Mouse (Mus musculus): ENCODE measurements at regions not wholly inside any gene's neighbourhood (a gene's known extent, or its start where the extent isn't known, plus 50 kb on each side); places are given as distances from the start of the nearest gene placed in this dataset.

GRCm38 (mm10) chr1:73830486-73831132, 293.6 kb downstream of the Tns1 start:
- Histone ChIP-seq H3K4me1 (ENCODE audit: insufficient read depth, low read depth, low read length) (no peaks in the 10 kb centered on the region), H3K27me3 (ENCODE audit: insufficient read depth, low read length) (no peaks in the 10 kb centered on the region), H3K9me3 (replicated peaks) (no peaks in the 10 kb centered on the region), H3K36me3 (replicated peaks) (no peaks in the 10 kb centered on the region), H3K4me3 (ENCODE audit: low read depth, low read length) (no peak overlapping the region)
- ATAC-seq (ENCODE audit: extremely low read depth, insufficient number of reproducible peaks, low FRiP score, poor library complexity, severe bottlenecking): no peak
- DNase-seq (ENCODE audit: low spot score): no peak
- TF ChIP-seq CTCF (IDR thresholded peaks at IDR 0.05; ENCODE audit: low read depth, low read length) (no peak), TAL1 (conservative IDR thresholded peaks at IDR 0.05; ENCODE audit: low read depth, low read length) (no peak), GATA1 (IDR thresholded peaks at IDR 0.05; ENCODE audit: borderline replicate concordance, low read length) (no peak), GATA2 (IDR thresholded peaks at IDR 0.05; ENCODE audit: borderline replicate concordance, low read depth, low read length) (no peak), POLR2AphosphoS5 (IDR thresholded peaks at IDR 0.05; ENCODE audit: insufficient replicate concordance, low read depth, low read length) (no peak)

GRCm38 (mm10) chr1:73828996-73829395, 295.3 kb downstream of the Tns1 start:
- H3K4me3 ChIP-seq (ENCODE audit: low read depth, low read length): no peak overlapping the region
- no peaks in the 10 kb centered on the region for H3K4me1 ChIP-seq (ENCODE audit: insufficient read depth, low read depth, low read length)
- H3K36me3 ChIP-seq (replicated peaks): no peaks in the 10 kb centered on the region
- no peaks in the 10 kb centered on the region for H3K27me3 ChIP-seq (ENCODE audit: insufficient read depth, low read length)
- no peaks in the 10 kb centered on the region for H3K9me3 ChIP-seq (replicated peaks)
- DNase-seq (ENCODE audit: low spot score) (no peak), ATAC-seq (ENCODE audit: extremely low read depth, insufficient number of reproducible peaks, low FRiP score, poor library complexity, severe bottlenecking) (no peak)
- TF ChIP-seq POLR2AphosphoS5 (IDR thresholded peaks at IDR 0.05; ENCODE audit: insufficient replicate concordance, low read depth, low read length): no peak

DNA sequence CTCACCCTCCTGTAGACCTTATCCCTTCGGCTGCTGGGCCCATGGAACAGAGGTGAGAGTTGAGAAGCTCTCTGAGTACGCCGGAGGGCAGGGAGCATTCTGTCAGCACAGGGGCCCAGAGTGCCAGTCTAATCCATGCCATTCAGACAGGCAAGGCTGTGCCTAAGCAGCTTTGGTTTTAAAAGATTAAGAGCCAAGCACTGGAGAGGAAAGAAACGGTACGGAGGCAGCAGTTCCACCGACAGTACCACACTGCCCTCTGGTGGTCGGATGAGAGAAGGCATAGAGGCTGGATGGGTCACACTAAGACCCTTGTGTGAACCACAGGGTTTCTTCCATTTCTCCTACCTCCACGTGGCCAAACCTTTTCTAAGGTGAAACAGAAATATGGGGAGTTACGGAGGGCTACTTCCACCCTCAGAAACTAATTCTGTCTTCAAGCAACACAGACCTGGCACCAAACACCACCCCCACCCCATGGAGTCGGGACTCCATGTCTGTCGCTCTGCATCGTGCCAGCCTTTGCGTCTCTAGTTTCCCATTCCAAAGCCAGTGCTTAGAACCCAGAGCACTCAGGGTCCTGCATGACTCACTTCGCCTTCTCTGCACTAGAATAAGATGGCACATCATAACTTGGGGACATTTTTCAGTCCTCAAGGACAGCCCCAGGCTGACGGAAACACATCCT, 297.9 kb downstream of the Tns1 start:
- DNase-seq (ENCODE audit: low spot score) (peak; percentile 50), ATAC-seq (ENCODE audit: extremely low read depth, insufficient number of reproducible peaks, low FRiP score, poor library complexity, severe bottlenecking) (0 out of 2 replicates have a peak, but pooled peaks have one; percentile 34)
- Histone ChIP-seq H3K36me3 (replicated peaks) (no peaks in the 10 kb centered on the region), H3K4me1 (ENCODE audit: insufficient read depth, low read depth, low read length) (no peaks in the 10 kb centered on the region), H3K9me3 (replicated peaks) (no peaks in the 10 kb centered on the region), H3K4me3 (ENCODE audit: low read depth, low read length) (no peak overlapping the region), H3K27me3 (ENCODE audit: insufficient read depth, low read length) (no peaks in the 10 kb centered on the region)
- TF ChIP-seq GATA1 (IDR thresholded peaks at IDR 0.05; ENCODE audit: borderline replicate concordance, low read length) (no peak), POLR2AphosphoS5 (IDR thresholded peaks at IDR 0.05; ENCODE audit: insufficient replicate concordance, low read depth, low read length) (no peak), TAL1 (conservative IDR thresholded peaks at IDR 0.05; ENCODE audit: low read depth, low read length) (no peak), CTCF (IDR thresholded peaks at IDR 0.05; ENCODE audit: low read depth, low read length) (peak; percentile 99)

- DNase-seq (ENCODE audit: low spot score) (no peak), ATAC-seq (ENCODE audit: extremely low read depth, insufficient number of reproducible peaks, low FRiP score, poor library complexity, severe bottlenecking) (no peak)
- Histone ChIP-seq H3K36me3 (replicated peaks) (no peaks in the 10 kb centered on the region), H3K4me1 (ENCODE audit: insufficient read depth, low read depth, low read length) (no peaks in the 10 kb centered on the region), H3K4me3 (ENCODE audit: low read depth, low read length) (no peak overlapping the region), H3K9me3 (replicated peaks) (no peaks in the 10 kb centered on the region), H3K27me3 (ENCODE audit: insufficient read depth, low read length) (no peaks in the 10 kb centered on the region)
- TF ChIP-seq CTCF (IDR thresholded peaks at IDR 0.05; ENCODE audit: low read depth, low read length): no peak
- no peak for TF ChIP-seq TAL1 (conservative IDR thresholded peaks at IDR 0.05; ENCODE audit: low read depth, low read length)
- no peak for TF ChIP-seq GATA1 (IDR thresholded peaks at IDR 0.05; ENCODE audit: borderline replicate concordance, low read length)
- no peak for TF ChIP-seq POLR2AphosphoS5 (IDR thresholded peaks at IDR 0.05; ENCODE audit: insufficient replicate concordance, low read depth, low read length)
- TF ChIP-seq GATA2 (IDR thresholded peaks at IDR 0.05; ENCODE audit: borderline replicate concordance, low read depth, low read length): no peak
These were observed 299.7 kb downstream of the Tns1 start for GRCm38 (mm10) chr1:73824406-73825184.

- no peak for TF ChIP-seq TAL1 (conservative IDR thresholded peaks at IDR 0.05; ENCODE audit: low read depth, low read length)
- no peak for TF ChIP-seq GATA2 (IDR thresholded peaks at IDR 0.05; ENCODE audit: borderline replicate concordance, low read depth, low read length)
- TF ChIP-seq CTCF (IDR thresholded peaks at IDR 0.05; ENCODE audit: low read depth, low read length): no peak
- TF ChIP-seq GATA1 (IDR thresholded peaks at IDR 0.05; ENCODE audit: borderline replicate concordance, low read length): no peak
- TF ChIP-seq POLR2AphosphoS5 (IDR thresholded peaks at IDR 0.05; ENCODE audit: insufficient replicate concordance, low read depth, low read length): no peak
- no peaks in the 10 kb centered on the region for H3K9me3 ChIP-seq (replicated peaks)
- no peak overlapping the region for H3K4me3 ChIP-seq (ENCODE audit: low read depth, low read length)
- H3K27me3 ChIP-seq (ENCODE audit: insufficient read depth, low read length): no peaks in the 10 kb centered on the region
- H3K36me3 ChIP-seq (replicated peaks): no peaks in the 10 kb centered on the region
- no peak for DNase-seq (ENCODE audit: low spot score)
- no peaks in the 10 kb centered on the region for H3K4me1 ChIP-seq (ENCODE audit: insufficient read depth, low read depth, low read length)
- no peak for ATAC-seq (ENCODE audit: extremely low read depth, insufficient number of reproducible peaks, low FRiP score, poor library complexity, severe bottlenecking)
These were observed 300.5 kb downstream of the Tns1 start for GRCm38 (mm10) chr1:73823726-73824125.

- TF ChIP-seq POLR2AphosphoS5 (IDR thresholded peaks at IDR 0.05; ENCODE audit: insufficient replicate concordance, low read depth, low read length) (no peak), CTCF (IDR thresholded peaks at IDR 0.05; ENCODE audit: low read depth, low read length) (no peak), GATA2 (IDR thresholded peaks at IDR 0.05; ENCODE audit: borderline replicate concordance, low read depth, low read length) (no peak), TAL1 (conservative IDR thresholded peaks at IDR 0.05; ENCODE audit: low read depth, low read length) (no peak), GATA1 (IDR thresholded peaks at IDR 0.05; ENCODE audit: borderline replicate concordance, low read length) (no peak)
- no peaks in the 10 kb centered on the region for H3K27me3 ChIP-seq (ENCODE audit: insufficient read depth, low read length)
- H3K4me1 ChIP-seq (ENCODE audit: insufficient read depth, low read depth, low read length): no peaks in the 10 kb centered on the region
- no peaks in the 10 kb centered on the region for H3K9me3 ChIP-seq (replicated peaks)
- ATAC-seq (ENCODE audit: extremely low read depth, insufficient number of reproducible peaks, low FRiP score, poor library complexity, severe bottlenecking): no peak
- H3K4me3 ChIP-seq (ENCODE audit: low read depth, low read length): no peak overlapping the region
- no peaks in the 10 kb centered on the region for H3K36me3 ChIP-seq (replicated peaks)
- no peak for DNase-seq (ENCODE audit: low spot score)
These were observed 301.6 kb downstream of the Tns1 start for GRCm38 (mm10) chr1:73822616-73823015.
